Mouse (Mus musculus) embryonic facial prominence, embryonic 10.5 days (tissue): ENCODE measurements around the gene Map2k6. TPM values are rescaled to one million over a fixed set of nuclear protein-coding genes. Genes with fewer than 3 reads are reported as not detected.

Source experiments
- DNase-seq: peaks from one replicate; pipeline ENCODE4 v3.0.0-alpha.2; 2017; ENCODE audit warnings: low spot score
- H3K27ac ChIP-seq: fragments of 300-500 bp; sonication (generic); replicated peaks from 2 replicates; pipeline ENCODE4 v1.5.1; 2016; ENCODE audit warnings: mild to moderate bottlenecking
- H3K27me3 ChIP-seq: fragments of 300-500 bp; sonication (generic); replicated peaks from 2 replicates; pipeline ENCODE4 v1.6.1; 2016; ENCODE audit warnings: low read depth, mild to moderate bottlenecking; ENCODE audit not compliant: poor library complexity, severe bottlenecking
- H3K36me3 ChIP-seq: fragments of 300-500 bp; sonication (generic); replicated peaks from 2 replicates; pipeline ENCODE4 v1.6.1; 2016; ENCODE audit warnings: mild to moderate bottlenecking, moderate library complexity
- H3K4me1 ChIP-seq: fragments of 300-500 bp; sonication (generic); 2 replicates; pipeline ENCODE4 v1.6.1; 2016
- H3K4me3 ChIP-seq: fragments of 300-500 bp; sonication (generic); 2 replicates; pipeline ENCODE4 v1.5.1; 2016; ENCODE audit warnings: mild to moderate bottlenecking, moderate library complexity
- H3K9me3 ChIP-seq: fragments of 300-500 bp; sonication (generic); 2 replicates; pipeline ENCODE4 v1.6.1; 2016; ENCODE audit warnings: mild to moderate bottlenecking
- WGBS: fragments of 180-500 bp; shearing (Covaris S2); methylation state at CpG from one replicate; pipeline ENCODE4 v1.1.7; 2016; 5-methylcytosine and 5-hydroxymethylcytosine counted together
- polyA plus RNA-seq: library from polyadenylated mRNA; unstranded; fragments of >200 nt; fragmentation: Nextera tagmentation; extraction: Ambion mirVana; gene quantifications from 2 replicates; pipeline ENCODE4 v1.2.1, GENCODE M21; 2016

Gene Map2k6
- polyA plus RNA-seq, 1 experiment from 2014 or later, result 46.4 TPM

- H3K36me3 ChIP-seq, result no peaks in the 10 kb centered on the region
- 74% methylated on average over 12 of the region's 12 CpGs for WGBS
- H3K4me1 ChIP-seq, result no peaks in the 10 kb centered on the region
- no peak overlapping the region for H3K27ac ChIP-seq
- H3K4me3 ChIP-seq, result no peak overlapping the region
- H3K9me3 ChIP-seq, result no peaks in the 10 kb centered on the region
- no peak for DNase-seq
- H3K27me3 ChIP-seq, result no peaks in the 10 kb centered on the region
These were observed 152.6 kb downstream of the Map2k6 start for GRCm38 (mm10) chr11:110551471-110551967.

GRCm38 (mm10) chr11:110562320-110563081 is 163.6 kb downstream of the Map2k6 start:
- 87% methylated on average over 12 of the region's 12 CpGs for WGBS
- no peaks in the 10 kb centered on the region for H3K27me3 ChIP-seq
- H3K27ac ChIP-seq, result no peak overlapping the region
- H3K4me3 ChIP-seq, result no peak overlapping the region
- H3K4me1 ChIP-seq, result 0 out of 2 replicates have a peak, but pooled peaks cover 4% of the 10 kb centered on the region
- DNase-seq, result no peak
- H3K9me3 ChIP-seq, result no peaks in the 10 kb centered on the region
- no peaks in the 10 kb centered on the region for H3K36me3 ChIP-seq

GRCm38 (mm10) chr11:110563272-110563671 is 164.3 kb downstream of the Map2k6 start:
- Histone ChIP-seq H3K27ac (no peak overlapping the region), H3K36me3 (no peaks in the 10 kb centered on the region), H3K9me3 (no peaks in the 10 kb centered on the region), H3K27me3 (no peaks in the 10 kb centered on the region), H3K4me3 (no peak overlapping the region), H3K4me1 (0 out of 2 replicates have a peak, but pooled peaks cover 4% of the 10 kb centered on the region)
- DNase-seq, result peak; percentile 14
- WGBS, result 60% methylated on average over 12 of the region's 12 CpGs

GRCm38 (mm10) chr11:110563801-110564200 is 164.9 kb downstream of the Map2k6 start:
- DNase-seq, result no peak
- no peaks in the 10 kb centered on the region for H3K9me3 ChIP-seq
- WGBS, result 85% methylated on average over 10 of the region's 10 CpGs

GRCm38 (mm10) chr11:110566307-110566706 is 167.4 kb downstream of the Map2k6 start:
- no peaks in the 10 kb centered on the region for H3K9me3 ChIP-seq
- no peak overlapping the region for H3K4me3 ChIP-seq
- no peak for DNase-seq
- H3K27me3 ChIP-seq, result no peaks in the 10 kb centered on the region
- no peak overlapping the region for H3K27ac ChIP-seq
- 0 out of 2 replicates have a peak, but pooled peaks cover 4% of the 10 kb centered on the region for H3K4me1 ChIP-seq
- no peaks in the 10 kb centered on the region for H3K36me3 ChIP-seq
- 84% methylated on average over 7 of the region's 7 CpGs for WGBS

More at GRCm38 (mm10) chr11:110563801-110564200, 164.9 kb downstream of the Map2k6 start:
- Histone ChIP-seq H3K4me1 (0 out of 2 replicates have a peak, but pooled peaks cover 4% of the 10 kb centered on the region), H3K4me3 (no peak overlapping the region), H3K27me3 (no peaks in the 10 kb centered on the region), H3K36me3 (no peaks in the 10 kb centered on the region), H3K27ac (no peak overlapping the region)

GRCm38 (mm10) chr11:110572548-110572947 is 173.6 kb downstream of the Map2k6 start:
- Histone ChIP-seq H3K27ac (no peak overlapping the region), H3K27me3 (no peaks in the 10 kb centered on the region), H3K4me3 (no peak overlapping the region), H3K9me3 (no peaks in the 10 kb centered on the region), H3K36me3 (no peaks in the 10 kb centered on the region), H3K4me1 (no peaks in the 10 kb centered on the region)
- WGBS, result 57% methylated on average over 10 of the region's 10 CpGs
- DNase-seq, result peak; percentile 56

Other genes starting within 250 kb of the Map2k6 start
- gene Abca9, start 230.9 kb upstream of the Map2k6 start, polyA plus RNA-seq, result 1.1 and 1.9 TPM in 2 replicates
- gene Abca6, start 147.3 kb upstream of the Map2k6 start, polyA plus RNA-seq, result 0.41 and 0.50 TPM in 2 replicates
- gene Abca5, start 61.4 kb upstream of the Map2k6 start, polyA plus RNA-seq, result 1.5 and 3.5 TPM in 2 replicates